Mouse (Mus musculus) brain, embryonic 14.5 days (tissue): ENCODE data around the gene Erich6.

Experiments used
- CTCF ChIP-seq: fragments of 200-500 bp; IDR thresholded peaks from 2 replicates; pipeline ENCODE4 v1.5.1; 2012; ENCODE audit warnings: inconsistent platforms, mild to moderate bottlenecking, moderate library complexity, borderline replicate concordance; ENCODE audit not compliant: insufficient read depth, insufficient read length; ENCODE audit errors: extremely low read depth
- POLR2A ChIP-seq: fragments of 200-500 bp; IDR thresholded peaks from 2 replicates; pipeline ENCODE4 v1.6.1; 2012; ENCODE audit warnings: mild to moderate bottlenecking, inconsistent platforms, borderline replicate concordance; ENCODE audit not compliant: poor library complexity, insufficient read depth, insufficient read length, severe bottlenecking; ENCODE audit errors: extremely low read depth

GRCm38 (mm10) chr3:58650328-58650727, 13.3 kb upstream of the Erich6 start:
- TF ChIP-seq CTCF (no peak), POLR2A (no peak)
